Mouse (Mus musculus): ENCODE results near the gene Hoxb6.
A peak's percentile ranks its signal among the peaks of the same experiment; 100 is the strongest.

Gene Hoxb6

GRCm38 (mm10) chr11:96286739-96287385 is 5.4 kb upstream of the Hoxb6 start:
- peaks cover 52% of the 10 kb centered on the region for H3K4me1 ChIP-seq (replicated peaks; ENCODE audit: low read depth, low read length)
- H3K36me3 ChIP-seq (ENCODE audit: insufficient read depth, low read length) = no peaks in the 10 kb centered on the region
- H3K27me3 ChIP-seq (ENCODE audit: insufficient read depth, low read length) = peaks cover 97% of the 10 kb centered on the region
- H3K9me3 ChIP-seq (ENCODE audit: low read length) = no peaks in the 10 kb centered on the region
- no peak for TF ChIP-seq POU5F1 (IDR thresholded peaks at IDR 0.05; ENCODE audit: borderline replicate concordance, low read length)
- no peak for TF ChIP-seq CTCF (conservative IDR thresholded peaks at IDR 0.05; ENCODE audit: low read length)
- no peak for TF ChIP-seq NANOG (IDR thresholded peaks at IDR 0.05; ENCODE audit: borderline replicate concordance, low read length)
- peak overlapping the region; percentile 74 for H3K4me3 ChIP-seq (replicated peaks; ENCODE audit: low read length)

- peak overlapping the region; percentile 74 for H3K4me3 ChIP-seq (replicated peaks; ENCODE audit: low read length)
- no peak for TF ChIP-seq NANOG (IDR thresholded peaks at IDR 0.05; ENCODE audit: borderline replicate concordance, low read length)
- no peak for TF ChIP-seq CTCF (conservative IDR thresholded peaks at IDR 0.05; ENCODE audit: low read length)
- no peak for TF ChIP-seq POU5F1 (IDR thresholded peaks at IDR 0.05; ENCODE audit: borderline replicate concordance, low read length)
Observed at GRCm38 (mm10) chr11:96287411-96287810, 4.9 kb upstream of the Hoxb6 start.

GRCm38 (mm10) chr11:96288455-96289221 is 3.6 kb upstream of the Hoxb6 start:
- Histone ChIP-seq H3K4me3 (replicated peaks; ENCODE audit: low read length) (no peak overlapping the region), H3K4me1 (replicated peaks; ENCODE audit: low read depth, low read length) (peaks cover 52% of the 10 kb centered on the region), H3K36me3 (ENCODE audit: insufficient read depth, low read length) (no peaks in the 10 kb centered on the region), H3K27me3 (ENCODE audit: insufficient read depth, low read length) (peaks cover 97% of the 10 kb centered on the region), H3K9me3 (ENCODE audit: low read length) (no peaks in the 10 kb centered on the region)
- TF ChIP-seq NANOG (IDR thresholded peaks at IDR 0.05; ENCODE audit: borderline replicate concordance, low read length) (no peak), POU5F1 (IDR thresholded peaks at IDR 0.05; ENCODE audit: borderline replicate concordance, low read length) (no peak), CTCF (conservative IDR thresholded peaks at IDR 0.05; ENCODE audit: low read length) (no peak)

More at GRCm38 (mm10) chr11:96287411-96287810, 4.9 kb upstream of the Hoxb6 start:
- H3K4me1 ChIP-seq (replicated peaks; ENCODE audit: low read depth, low read length) = peaks cover 51% of the 10 kb centered on the region
- no peaks in the 10 kb centered on the region for H3K36me3 ChIP-seq (ENCODE audit: insufficient read depth, low read length)
- peaks cover 97% of the 10 kb centered on the region for H3K27me3 ChIP-seq (ENCODE audit: insufficient read depth, low read length)
- H3K9me3 ChIP-seq (ENCODE audit: low read length) = no peaks in the 10 kb centered on the region

GRCm38 (mm10) chr11:96289293-96289692 is 3.0 kb upstream of the Hoxb6 start:
- Histone ChIP-seq H3K9me3 (ENCODE audit: low read length) (no peaks in the 10 kb centered on the region), H3K4me3 (replicated peaks; ENCODE audit: low read length) (no peak overlapping the region), H3K4me1 (replicated peaks; ENCODE audit: low read depth, low read length) (peaks cover 51% of the 10 kb centered on the region), H3K27me3 (ENCODE audit: insufficient read depth, low read length) (peaks cover 98% of the 10 kb centered on the region), H3K36me3 (ENCODE audit: insufficient read depth, low read length) (no peaks in the 10 kb centered on the region)
- TF ChIP-seq NANOG (IDR thresholded peaks at IDR 0.05; ENCODE audit: borderline replicate concordance, low read length) (no peak), POU5F1 (IDR thresholded peaks at IDR 0.05; ENCODE audit: borderline replicate concordance, low read length) (no peak), CTCF (conservative IDR thresholded peaks at IDR 0.05; ENCODE audit: low read length) (no peak)

GRCm38 (mm10) chr11:96289837-96290236 is 2.4 kb upstream of the Hoxb6 start:
- TF ChIP-seq POU5F1 (IDR thresholded peaks at IDR 0.05; ENCODE audit: borderline replicate concordance, low read length) = no peak
- no peak for TF ChIP-seq CTCF (conservative IDR thresholded peaks at IDR 0.05; ENCODE audit: low read length)
- no peak for TF ChIP-seq NANOG (IDR thresholded peaks at IDR 0.05; ENCODE audit: borderline replicate concordance, low read length)
- Histone ChIP-seq H3K4me3 (replicated peaks; ENCODE audit: low read length) (no peak overlapping the region), H3K4me1 (replicated peaks; ENCODE audit: low read depth, low read length) (peaks cover 52% of the 10 kb centered on the region), H3K27me3 (ENCODE audit: insufficient read depth, low read length) (peaks cover 98% of the 10 kb centered on the region), H3K36me3 (ENCODE audit: insufficient read depth, low read length) (no peaks in the 10 kb centered on the region), H3K9me3 (ENCODE audit: low read length) (no peaks in the 10 kb centered on the region)

- peaks cover 99% of the 10 kb centered on the region for H3K27me3 ChIP-seq (ENCODE audit: insufficient read depth, low read length)
- H3K36me3 ChIP-seq (ENCODE audit: insufficient read depth, low read length) = no peaks in the 10 kb centered on the region
- H3K4me1 ChIP-seq (replicated peaks; ENCODE audit: low read depth, low read length) = peaks cover 59% of the 10 kb centered on the region
- TF ChIP-seq POU5F1 (IDR thresholded peaks at IDR 0.05; ENCODE audit: borderline replicate concordance, low read length) = no peak
- TF ChIP-seq CTCF (conservative IDR thresholded peaks at IDR 0.05; ENCODE audit: low read length) = no peak
- TF ChIP-seq NANOG (IDR thresholded peaks at IDR 0.05; ENCODE audit: borderline replicate concordance, low read length) = no peak
- no peak overlapping the region for H3K4me3 ChIP-seq (replicated peaks; ENCODE audit: low read length)
- no peaks in the 10 kb centered on the region for H3K9me3 ChIP-seq (ENCODE audit: low read length)
Observed at GRCm38 (mm10) chr11:96290705-96291355, 1.4 kb upstream of the Hoxb6 start.

GRCm38 (mm10) chr11:96292565-96293301 is 457 bp downstream of the Hoxb6 start:
- H3K9me3 ChIP-seq (ENCODE audit: low read length) = no peaks in the 10 kb centered on the region
- H3K36me3 ChIP-seq (ENCODE audit: insufficient read depth, low read length) = no peaks in the 10 kb centered on the region
- H3K4me1 ChIP-seq (replicated peaks; ENCODE audit: low read depth, low read length) = peaks cover 44% of the 10 kb centered on the region
- H3K27me3 ChIP-seq (ENCODE audit: insufficient read depth, low read length) = peaks cover 99% of the 10 kb centered on the region
- peak overlapping the region; percentile 13; the same call in 1 of the 2 replicates for H3K4me3 ChIP-seq (replicated peaks; ENCODE audit: low read length)
- no peak for TF ChIP-seq CTCF (conservative IDR thresholded peaks at IDR 0.05; ENCODE audit: low read length)

Data from E14TG2a.4 (cell line).